Comparison of ENCODE assay signal across 8 mouse cellular contexts in genomic region chr13:33003523-33004413, GRCm38 (mm10). TPM values are rescaled to one million over a fixed set of nuclear protein-coding genes. Genes with fewer than 3 reads are reported as not detected.
DNase-seq lines count a peak whose midpoint lies in the region; ATAC-seq lines count a peak whose summit lies in the region.

No protein-coding gene starts in this region.

- no peaks in the 10 kb centered on the region for H3K27me3 ChIP-seq in heart, embryonic 14.5 days (ENCODE audit: control insufficient read depth, insufficient read depth, low read length)
- H3K27me3 ChIP-seq in liver, embryonic 16.5 days (ENCODE audit: control insufficient read depth, insufficient read depth, low read depth, low read length), result no peaks in the 10 kb centered on the region

- H3K36me3 ChIP-seq in heart, embryonic 14.5 days (ENCODE audit: control insufficient read depth, insufficient read depth, low read length), result no peaks in the 10 kb centered on the region
- no peaks in the 10 kb centered on the region for H3K36me3 ChIP-seq in liver, embryonic 16.5 days (ENCODE audit: control insufficient read depth, insufficient read depth)

- peak overlapping the region; percentile 61 for H3K4me2 ChIP-seq in heart, embryonic 14.5 days (ENCODE audit: low read length)
- peak overlapping the region; percentile 87 for H3K4me2 ChIP-seq in liver, embryonic 16.5 days (ENCODE audit: low read depth, low read length)

- H3K4me3 ChIP-seq in heart, embryonic 14.5 days (ENCODE audit: control insufficient read depth in 1 of 2, insufficient read depth in 1 of 2, low read depth in 1 of 2, low read length in 2 of 2), result peak overlapping the region; percentile 34 to 35
- peak overlapping the region; percentile 66 for H3K4me3 ChIP-seq in liver, embryonic 16.5 days (ENCODE audit: low read depth, low read length)

- ATAC-seq in heart, embryonic 14.5 days (ENCODE audit: insufficient number of reproducible peaks, insufficient read depth, low FRiP score, low read depth), result no peak
- ATAC-seq in granulocyte monocyte progenitor cell, adult 5-6 weeks (replicated peaks; ENCODE audit: poor library complexity, severe bottlenecking), result peak; percentile 32
- peak; percentile 71 for ATAC-seq in liver, embryonic 16.5 days (ENCODE audit: low read depth)

- no peak for DNase-seq in heart, postnatal 10 days
- peak; percentile 18 for DNase-seq in NIH3T3 (ENCODE audit: low read depth)
- DNase-seq in layer of hippocampus, postnatal 36 days, result no peak
- DNase-seq in embryo, embryonic 9.5 days (ENCODE audit: extremely low spot score), result no peak
- no peak for DNase-seq in cerebellum, postnatal 36 days

- peaks cover 2 to 7% of the 10 kb centered on the region in 2 experiments for H3K4me1 ChIP-seq in heart, embryonic 14.5 days (ENCODE audit: control insufficient read depth in 2 of 2, insufficient read depth in 2 of 2, low read length in 2 of 2)
- H3K4me1 ChIP-seq in liver, embryonic 16.5 days (ENCODE audit: control insufficient read depth, low read depth, low read length), result peaks cover 23% of the 10 kb centered on the region

- 61% methylated on average over 9 of the region's 9 CpGs for WGBS in heart, embryonic 14.5 days
- 33% methylated on average over 9 of the region's 9 CpGs for WGBS in liver, embryonic 16.5 days (ENCODE audit: insufficient replicate concordance)

- peak overlapping the region; percentile 62 for H3K9ac ChIP-seq in heart, embryonic 14.5 days (ENCODE audit: low read length)
- peak overlapping the region; percentile 71 for H3K9ac ChIP-seq in liver, embryonic 16.5 days (ENCODE audit: low read depth, low read length)

- intact Hi-C loops in heart, postnatal 10 days (cut with DNase I), result loop anchor here (1.0 to 2.0 kb wide), 2 partner anchors 71 to 100 kb away; no protein-coding TSS in a partner anchor

- H3K9me3 ChIP-seq in heart, embryonic 14.5 days (ENCODE audit: control insufficient read depth, low read length), result no peaks in the 10 kb centered on the region
- no peaks in the 10 kb centered on the region for H3K9me3 ChIP-seq in liver, embryonic 16.5 days (replicated peaks; ENCODE audit: control insufficient read depth, low read length)

- H3K27ac ChIP-seq in heart, embryonic 14.5 days (replicated peaks in 1 of 2; ENCODE audit: control insufficient read depth in 1 of 2, insufficient read depth in 1 of 2, low read depth in 2 of 2, low read length in 2 of 2), result peak overlapping the region; percentile 73 to 87
- H3K27ac ChIP-seq in liver, embryonic 16.5 days (ENCODE audit: low read length), result peak overlapping the region; percentile 90

RNA-seq across cellular contexts. Expression of gene Serpinb9, which starts 0.7 kb away (rescaled TPM):
- 7.0 and 9.0 TPM in 2 replicates for polyA plus RNA-seq in heart, embryonic 14.5 days (2014; fragmentation: Nextera tagmentation; extraction: Ambion mirVana)
- 10 to 100 TPM in 1 of 2 experiments, 1 to 10 TPM in 1; 6.9 to 10.1 TPM for total RNA-seq in heart, postnatal 10 days (2021)
- total RNA-seq in granulocyte monocyte progenitor cell, adult 5-6 weeks (2014; fragmentation: Nextera tagmentation), result 4.8 and 5.0 TPM in 2 replicates
- total RNA-seq in granulocyte monocyte progenitor cell, adult 5-6 weeks (2017), result 3.2 and 4.2 TPM in 2 replicates
- 1.9 and 2.0 TPM in 2 replicates for polyA plus RNA-seq in liver, embryonic 16.5 days (2015; fragmentation: Nextera tagmentation; extraction: Ambion mirVana)
- 1 to 10 TPM; 5.9 to 6.1 TPM for total RNA-seq in layer of hippocampus, postnatal 36 days (2021)

RNA-seq across cellular contexts. Expression of gene Serpinb9b, which starts 23.4 kb away (rescaled TPM):
- polyA plus RNA-seq in heart, embryonic 14.5 days (2014; fragmentation: Nextera tagmentation; extraction: Ambion mirVana), result 0.39 TPM in 2 replicates
- under 1 TPM; 0.10 to 0.43 TPM for total RNA-seq in heart, postnatal 10 days (2021)
- not detected in 2 replicates for total RNA-seq in granulocyte monocyte progenitor cell, adult 5-6 weeks (2014; fragmentation: Nextera tagmentation)
- total RNA-seq in granulocyte monocyte progenitor cell, adult 5-6 weeks (2017), result not detected in 2 replicates
- polyA plus RNA-seq in liver, embryonic 16.5 days (2015; fragmentation: Nextera tagmentation; extraction: Ambion mirVana), result 0.05 TPM in 1 of 2 replicates, not detected in the other
- total RNA-seq in layer of hippocampus, postnatal 36 days (2021), result not detected

RNA-seq across cellular contexts. Expression of gene Serpinb6b, which starts 38.8 kb away (rescaled TPM):
- polyA plus RNA-seq in heart, embryonic 14.5 days (2014; fragmentation: Nextera tagmentation; extraction: Ambion mirVana), result 22.0 and 23.9 TPM in 2 replicates
- 10 to 100 TPM; 23.9 to 33.8 TPM for total RNA-seq in heart, postnatal 10 days (2021)
- 1.9 and 2.2 TPM in 2 replicates for total RNA-seq in granulocyte monocyte progenitor cell, adult 5-6 weeks (2014; fragmentation: Nextera tagmentation)
- 5.1 and 5.9 TPM in 2 replicates for total RNA-seq in granulocyte monocyte progenitor cell, adult 5-6 weeks (2017)
- 4.4 and 4.7 TPM in 2 replicates for polyA plus RNA-seq in liver, embryonic 16.5 days (2015; fragmentation: Nextera tagmentation; extraction: Ambion mirVana)
- total RNA-seq in layer of hippocampus, postnatal 36 days (2021), result 1 to 10 TPM in 1 of 2 experiments, under 1 TPM in 1; 0.67 to 2.1 TPM
